Mouse (Mus musculus): Measurements from ENCODE around the gene Gnai3. TPM values are rescaled to one million over a fixed set of nuclear protein-coding genes. Genes with fewer than 3 reads are reported as not detected.
A peak's percentile ranks its signal among the peaks of the same experiment; 100 is the strongest.

Gene Gnai3
- 192 and 199 TPM in 2 replicates for polyA plus RNA-seq (2016; fragmentation: Nextera tagmentation; extraction: Ambion mirVana)

- ATAC-seq (ENCODE audit: insufficient number of reproducible peaks, insufficient read depth, low FRiP score, low TSS enrichment, low read depth) = peak; percentile 89
- under 1% methylated on average over 63 of the region's 63 CpGs for WGBS
- Histone ChIP-seq H3K9ac (replicated peaks) (peak within 1 kb of the TSS; percentile 89), H3K36me3 (0 out of 2 replicates have a peak, but pooled peaks cover 2% of the 10 kb centered on the region), H3K27ac (peak within 1 kb of the TSS; percentile 93), H3K4me1 (replicated peaks) (peaks cover 14% of the 10 kb centered on the region), H3K4me3 (replicated peaks) (peak within 1 kb of the TSS; percentile 80), H3K9me3 (no peaks in the 10 kb centered on the region), H3K4me2 (peak within 1 kb of the TSS; percentile 67), H3K27me3 (no peaks in the 10 kb centered on the region)
Measured at GRCm38 (mm10) chr3:108145534-108146445, at the start of gene Gnai3. Gene Gnai3, minus strand, starts transcription at chr3:108146146.

- Histone ChIP-seq H3K9me3 (no peaks in the 10 kb centered on the region), H3K9ac (replicated peaks) (no peak overlapping the region), H3K27ac (no peak overlapping the region), H3K36me3 (peaks cover 16% of the 10 kb centered on the region; the same call in 1 of the 2 replicates), H3K27me3 (no peaks in the 10 kb centered on the region), H3K4me2 (no peak overlapping the region), H3K4me3 (replicated peaks) (no peak overlapping the region), H3K4me1 (replicated peaks) (peaks cover 30% of the 10 kb centered on the region)
- ATAC-seq (ENCODE audit: insufficient number of reproducible peaks, insufficient read depth, low FRiP score, low TSS enrichment, low read depth) = no peak
- WGBS = 70% methylated on average over 4 of the region's 4 CpGs
Measured at GRCm38 (mm10) chr3:108195287-108195686, 49.3 kb upstream of the Gnai3 start.

- H3K27me3 ChIP-seq = no peaks in the 10 kb centered on the region
- H3K4me1 ChIP-seq (replicated peaks) = peaks cover 27% of the 10 kb centered on the region
- H3K4me3 ChIP-seq (replicated peaks) = no peak overlapping the region
- no peak overlapping the region for H3K4me2 ChIP-seq
- no peaks in the 10 kb centered on the region for H3K9me3 ChIP-seq
- WGBS = 70% methylated on average over 4 of the region's 4 CpGs
- peaks cover 9% of the 10 kb centered on the region; the same call in 1 of the 2 replicates for H3K36me3 ChIP-seq
- H3K27ac ChIP-seq = 0 out of 2 replicates have a peak overlapping the region, but pooled peaks have one; percentile 36
- no peak overlapping the region for H3K9ac ChIP-seq (replicated peaks)
- ATAC-seq (ENCODE audit: insufficient number of reproducible peaks, insufficient read depth, low FRiP score, low TSS enrichment, low read depth) = no peak
Measured at GRCm38 (mm10) chr3:108193686-108194085, 47.7 kb upstream of the Gnai3 start.

- no peak overlapping the region for H3K4me3 ChIP-seq (replicated peaks)
- peaks cover 22% of the 10 kb centered on the region for H3K27me3 ChIP-seq
- no peak overlapping the region for H3K9ac ChIP-seq (replicated peaks)
- H3K9me3 ChIP-seq = no peaks in the 10 kb centered on the region
- no peak for ATAC-seq (ENCODE audit: insufficient number of reproducible peaks, insufficient read depth, low FRiP score, low TSS enrichment, low read depth)
- H3K4me1 ChIP-seq (replicated peaks) = peaks cover 24% of the 10 kb centered on the region
- no peak overlapping the region for H3K27ac ChIP-seq
- no peak overlapping the region for H3K4me2 ChIP-seq
- 67% methylated on average over 5 of the region's 5 CpGs for WGBS
- H3K36me3 ChIP-seq = no peaks in the 10 kb centered on the region
Measured at GRCm38 (mm10) chr3:108189897-108190296, 44.0 kb upstream of the Gnai3 start.

- Histone ChIP-seq H3K4me1 (replicated peaks) (peaks cover 24% of the 10 kb centered on the region), H3K9me3 (no peaks in the 10 kb centered on the region), H3K36me3 (no peaks in the 10 kb centered on the region), H3K4me2 (no peak overlapping the region), H3K9ac (replicated peaks) (no peak overlapping the region), H3K4me3 (replicated peaks) (no peak overlapping the region), H3K27me3 (peaks cover 22% of the 10 kb centered on the region), H3K27ac (no peak overlapping the region)
- no peak for ATAC-seq (ENCODE audit: insufficient number of reproducible peaks, insufficient read depth, low FRiP score, low TSS enrichment, low read depth)
- 64% methylated on average over 9 of the region's 9 CpGs for WGBS
Measured at GRCm38 (mm10) chr3:108188716-108189490, 43.0 kb upstream of the Gnai3 start.

- 53% methylated on average over 20 of the region's 20 CpGs for WGBS
- Histone ChIP-seq H3K4me1 (replicated peaks) (peaks cover 18% of the 10 kb centered on the region), H3K36me3 (no peaks in the 10 kb centered on the region), H3K27me3 (peaks cover 22% of the 10 kb centered on the region), H3K9ac (replicated peaks) (peak overlapping the region; percentile 78; the same call in 1 of the 2 replicates), H3K27ac (no peak overlapping the region), H3K9me3 (no peaks in the 10 kb centered on the region), H3K4me2 (peak overlapping the region; percentile 90), H3K4me3 (replicated peaks) (peak overlapping the region; percentile 75)
- no peak for ATAC-seq (ENCODE audit: insufficient number of reproducible peaks, insufficient read depth, low FRiP score, low TSS enrichment, low read depth)
Measured at GRCm38 (mm10) chr3:108187111-108187795, 41.3 kb upstream of the Gnai3 start.

- ATAC-seq (ENCODE audit: insufficient number of reproducible peaks, insufficient read depth, low FRiP score, low TSS enrichment, low read depth) = peak; percentile 67
Measured at GRCm38 (mm10) chr3:108186098-108187047, 40.4 kb upstream of the Gnai3 start, which contains the start of gene Amigo1. Gene Amigo1, plus strand, starts transcription at chr3:108186335.

GRCm38 (mm10) chr3:108185460-108186097 lies 39.6 kb upstream of the Gnai3 start:
- Histone ChIP-seq H3K27me3 (peaks cover 22% of the 10 kb centered on the region), H3K4me3 (replicated peaks) (peak overlapping the region; percentile 75), H3K4me1 (replicated peaks) (peaks cover 18% of the 10 kb centered on the region), H3K4me2 (peak overlapping the region; percentile 90), H3K9me3 (no peaks in the 10 kb centered on the region), H3K36me3 (no peaks in the 10 kb centered on the region), H3K9ac (replicated peaks) (peak overlapping the region; percentile 78; the same call in 1 of the 2 replicates), H3K27ac (no peak overlapping the region)
- WGBS = 5% methylated on average over 16 of the region's 16 CpGs
- no peak for ATAC-seq (ENCODE audit: insufficient number of reproducible peaks, insufficient read depth, low FRiP score, low TSS enrichment, low read depth)

More at GRCm38 (mm10) chr3:108186098-108187047, 40.4 kb upstream of the Gnai3 start, which contains the start of gene Amigo1:
- Histone ChIP-seq H3K4me2 (peak within 1 kb of the TSS; percentile 90), H3K4me3 (replicated peaks) (peak within 1 kb of the TSS; percentile 75), H3K27me3 (peaks cover 22% of the 10 kb centered on the region), H3K27ac (no peak within 1 kb of the TSS), H3K4me1 (replicated peaks) (peaks cover 18% of the 10 kb centered on the region), H3K9me3 (no peaks in the 10 kb centered on the region), H3K9ac (replicated peaks) (peak within 1 kb of the TSS; percentile 78), H3K36me3 (no peaks in the 10 kb centered on the region)
- 1% methylated on average over 98 of the region's 100 CpGs for WGBS

GRCm38 (mm10) chr3:108184742-108185141 lies 38.8 kb upstream of the Gnai3 start:
- H3K27me3 ChIP-seq = peaks cover 22% of the 10 kb centered on the region
- H3K9me3 ChIP-seq = no peaks in the 10 kb centered on the region
- no peak overlapping the region for H3K4me3 ChIP-seq (replicated peaks)
- no peak overlapping the region for H3K27ac ChIP-seq
- no peak overlapping the region for H3K4me2 ChIP-seq
- H3K9ac ChIP-seq (replicated peaks) = no peak overlapping the region
- WGBS = 72% methylated on average over 3 of the region's 3 CpGs
- H3K36me3 ChIP-seq = no peaks in the 10 kb centered on the region
- ATAC-seq (ENCODE audit: insufficient number of reproducible peaks, insufficient read depth, low FRiP score, low TSS enrichment, low read depth) = no peak
- H3K4me1 ChIP-seq (replicated peaks) = peaks cover 15% of the 10 kb centered on the region

All from limb, embryonic 12.5 days (tissue).